Mouse (Mus musculus) heart, embryonic 11.5 days (tissue): ENCODE measurements at regions not wholly inside any gene's neighbourhood (a gene's known extent, or its start where the extent isn't known, plus 50 kb on each side); places are given as distances from the start of the nearest gene placed in this dataset.

Experiments
- ATAC-seq: fragments of 200-750 bp; cut with Nextera tagmentation; replicated peaks from 2 replicates; pipeline ENCODE4 v1.8.0; 2017; ENCODE audit warnings: moderate library complexity; ENCODE audit not compliant: insufficient number of reproducible peaks, low FRiP score, low TSS enrichment
- H3K27ac ChIP-seq: fragments of 300-500 bp; sonication (generic); 2 replicates; pipeline ENCODE4 v1.5.1; 2014; ENCODE audit warnings: mild to moderate bottlenecking, low read depth, low read length
- H3K27me3 ChIP-seq: fragments of 300-500 bp; sonication (generic); 2 replicates; pipeline ENCODE4 v1.6.1; 2014; ENCODE audit warnings: mild to moderate bottlenecking, low read length, mixed read lengths; ENCODE audit not compliant: control insufficient read depth, insufficient read depth
- H3K36me3 ChIP-seq: fragments of 300-500 bp; sonication (generic); 2 replicates; pipeline ENCODE4 v1.6.1; 2014; ENCODE audit warnings: mild to moderate bottlenecking, low read length, moderate library complexity, mixed read lengths; ENCODE audit not compliant: control insufficient read depth, insufficient read depth
- H3K4me1 ChIP-seq: fragments of 300-500 bp; sonication (generic); 2 replicates; pipeline ENCODE4 v1.6.1; 2014; ENCODE audit warnings: low read length; ENCODE audit not compliant: control insufficient read depth, insufficient read depth
- H3K4me2 ChIP-seq: fragments of 300-500 bp; sonication (generic); 2 replicates; pipeline ENCODE4 v1.6.1; 2014; ENCODE audit warnings: mild to moderate bottlenecking, moderate library complexity
- H3K4me3 ChIP-seq: fragments of 300-500 bp; sonication (generic); 2 replicates; pipeline ENCODE4 v1.5.1; 2014; ENCODE audit warnings: low read depth, low read length
- H3K9ac ChIP-seq: fragments of 300-500 bp; sonication (generic); 2 replicates; pipeline ENCODE4 v1.6.1; 2014; ENCODE audit warnings: mild to moderate bottlenecking, low read depth, low read length, moderate library complexity
- H3K9me3 ChIP-seq: fragments of 300-500 bp; sonication (generic); replicated peaks from 2 replicates; pipeline ENCODE4 v1.6.1; 2016; ENCODE audit warnings: low read length; ENCODE audit not compliant: control insufficient read depth
- WGBS: fragments of 180-500 bp; shearing (Covaris S2); extraction: QIAGEN DNeasy Blood & Tissue Kit; methylation state at CpG from one replicate; pipeline ENCODE4 v1.1.7; 2014; ENCODE audit not compliant: insufficient replicate concordance; 5-methylcytosine and 5-hydroxymethylcytosine counted together

DNA sequence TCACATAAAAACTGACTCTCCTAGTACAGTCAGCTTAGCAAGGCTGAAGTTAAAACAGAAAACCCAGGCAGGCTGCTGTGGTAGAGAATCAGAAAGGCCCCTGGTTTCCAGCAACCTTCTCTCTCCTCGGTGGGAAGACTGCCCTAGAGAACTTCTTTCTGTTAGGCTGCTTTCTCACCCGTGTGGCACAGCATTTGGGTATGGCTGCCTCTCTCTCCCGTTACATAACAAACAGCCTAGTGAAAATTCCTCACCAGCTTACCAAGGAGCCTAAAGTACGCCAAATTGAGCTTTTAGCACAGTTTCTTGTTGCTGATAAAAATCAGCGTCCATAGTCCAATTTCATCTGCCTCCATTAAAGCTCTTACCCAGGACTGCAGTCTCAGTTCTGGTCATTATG, 92.8 kb upstream of the Mkln1 start:
- H3K4me2 ChIP-seq: no peak overlapping the region
- no peak overlapping the region for H3K4me3 ChIP-seq
- H3K27ac ChIP-seq: no peak overlapping the region
- no peaks in the 10 kb centered on the region for H3K27me3 ChIP-seq
- no peaks in the 10 kb centered on the region for H3K9me3 ChIP-seq
- no peak for ATAC-seq
- no peaks in the 10 kb centered on the region for H3K36me3 ChIP-seq
- 65% methylated on average over 5 of the region's 5 CpGs for WGBS
- no peaks in the 10 kb centered on the region for H3K4me1 ChIP-seq
- H3K9ac ChIP-seq: no peak overlapping the region

DNA sequence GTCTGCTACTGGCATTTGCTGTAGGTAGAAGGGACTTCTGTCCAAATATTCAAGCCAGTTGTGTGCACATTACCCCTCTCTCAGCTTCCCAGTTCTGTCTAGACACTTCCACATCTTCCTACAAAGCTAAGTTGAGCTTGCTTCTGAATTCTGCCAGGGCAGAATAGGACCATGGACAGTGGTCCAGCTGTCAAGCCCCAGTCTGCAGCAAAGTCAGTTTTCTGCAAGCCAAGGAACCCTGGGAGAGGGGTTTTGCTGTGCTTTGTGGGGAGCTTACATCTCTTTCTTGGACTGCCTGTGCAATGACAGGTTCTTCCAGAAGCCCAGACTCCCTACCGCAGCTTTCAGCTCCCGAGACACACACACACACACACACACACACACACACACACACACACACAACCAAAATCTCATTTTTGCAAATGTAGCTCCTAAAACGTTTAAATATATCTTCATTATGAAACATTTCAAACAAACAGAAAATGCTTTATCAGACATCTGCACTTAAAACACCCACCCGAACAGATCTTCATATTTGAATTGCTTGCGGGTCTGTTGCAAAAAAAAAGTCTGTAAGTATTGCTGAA, 91.4 kb upstream of the Mkln1 start:
- Histone ChIP-seq H3K27me3 (no peaks in the 10 kb centered on the region), H3K4me3 (no peak overlapping the region), H3K9ac (no peak overlapping the region), H3K36me3 (no peaks in the 10 kb centered on the region), H3K4me2 (no peak overlapping the region), H3K27ac (no peak overlapping the region), H3K9me3 (no peaks in the 10 kb centered on the region), H3K4me1 (no peaks in the 10 kb centered on the region)
- ATAC-seq: no peak
- WGBS: 67% methylated on average over 5 of the region's 5 CpGs

DNA sequence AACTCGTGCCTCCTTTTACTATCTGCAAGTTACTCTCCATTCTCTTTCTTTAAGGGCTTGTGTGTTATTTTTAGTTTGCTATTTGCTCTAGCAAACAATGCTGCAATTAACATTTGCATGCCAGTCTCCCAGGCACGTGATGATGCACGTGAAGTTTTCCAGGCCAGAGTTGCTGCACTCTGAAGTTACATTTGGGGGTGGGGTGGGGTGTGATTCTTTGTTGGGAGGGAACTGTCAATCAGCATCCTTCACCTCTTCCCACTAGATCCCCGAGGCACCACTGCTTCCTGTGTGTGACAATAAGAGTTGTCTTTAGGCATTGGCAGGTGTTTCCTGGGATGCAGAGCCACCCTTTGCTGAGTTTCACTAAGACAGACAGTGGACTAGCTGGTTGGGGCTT, 90.6 kb upstream of the Mkln1 start:
- no peak overlapping the region for H3K27ac ChIP-seq
- H3K4me3 ChIP-seq: no peak overlapping the region
- H3K27me3 ChIP-seq: no peaks in the 10 kb centered on the region
- no peak overlapping the region for H3K4me2 ChIP-seq
- WGBS: 19% methylated on average over 4 of the region's 4 CpGs
- H3K4me1 ChIP-seq: no peaks in the 10 kb centered on the region
- no peaks in the 10 kb centered on the region for H3K36me3 ChIP-seq
- H3K9ac ChIP-seq: no peak overlapping the region
- H3K9me3 ChIP-seq: no peaks in the 10 kb centered on the region
- no peak for ATAC-seq

DNA sequence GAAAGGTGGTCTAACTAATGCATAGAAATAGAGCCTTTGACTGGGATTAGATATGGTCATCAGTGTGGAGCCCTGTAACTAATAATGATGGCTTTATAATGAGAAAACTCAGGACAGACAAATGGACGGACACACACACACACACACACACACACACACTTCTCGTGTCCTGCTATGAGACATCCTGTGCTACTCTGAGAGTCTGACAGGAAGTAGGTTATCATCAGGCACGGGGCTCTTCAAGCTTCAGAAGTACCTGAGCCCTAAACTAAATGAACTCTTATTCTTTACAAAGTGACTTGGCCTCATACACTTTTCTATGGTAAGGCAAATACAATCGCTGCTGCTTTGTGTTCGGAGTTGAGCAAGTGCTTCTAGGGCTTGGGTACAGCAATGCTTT, 87.9 kb upstream of the Mkln1 start:
- no peaks in the 10 kb centered on the region for H3K9me3 ChIP-seq
- no peak overlapping the region for H3K4me2 ChIP-seq
- no peak overlapping the region for H3K4me3 ChIP-seq
- H3K27ac ChIP-seq: no peak overlapping the region
- no peak overlapping the region for H3K9ac ChIP-seq
- H3K27me3 ChIP-seq: no peaks in the 10 kb centered on the region
- H3K4me1 ChIP-seq: no peaks in the 10 kb centered on the region
- WGBS: 72% methylated on average over 5 of the region's 5 CpGs
- H3K36me3 ChIP-seq: no peaks in the 10 kb centered on the region
- ATAC-seq: no peak

DNA sequence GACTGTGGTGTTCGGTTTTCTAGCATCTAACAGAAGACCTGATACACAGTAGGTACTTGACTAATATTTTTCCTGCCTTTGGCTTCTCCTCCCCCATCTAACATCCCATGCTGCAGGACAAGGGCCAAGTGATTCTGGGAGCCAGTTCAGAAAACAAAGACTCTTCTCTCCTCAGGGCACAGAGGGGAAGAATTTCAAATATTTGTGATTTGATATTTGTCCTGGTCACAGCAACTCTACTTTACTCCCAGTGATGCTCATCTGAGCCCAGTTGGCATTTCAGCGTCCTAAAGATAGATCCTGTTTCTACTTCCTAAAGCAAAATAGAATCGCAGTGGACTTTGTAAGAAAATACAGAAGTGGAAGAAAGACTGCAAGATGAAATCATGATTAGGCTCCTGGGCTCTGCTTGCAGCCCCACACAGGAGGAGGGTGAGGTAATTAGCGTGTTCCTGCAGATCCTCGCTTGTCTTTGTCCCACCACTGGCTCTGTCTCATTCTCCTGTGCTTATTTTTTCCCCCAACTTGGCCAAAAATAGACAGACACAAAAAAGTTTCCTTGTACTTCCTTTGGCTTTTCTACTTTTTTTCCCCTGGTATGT, 84.6 kb upstream of the Mkln1 start:
- Histone ChIP-seq H3K9me3 (no peaks in the 10 kb centered on the region), H3K4me3 (no peak overlapping the region), H3K27me3 (no peaks in the 10 kb centered on the region), H3K9ac (no peak overlapping the region), H3K27ac (no peak overlapping the region), H3K4me1 (peaks cover 7% of the 10 kb centered on the region; the same call in 1 of the 2 replicates), H3K4me2 (no peak overlapping the region), H3K36me3 (no peaks in the 10 kb centered on the region)
- ATAC-seq: no peak
- whole genome bisulfite sequencing: 61% methylated on average over 5 of the region's 5 CpGs

DNA sequence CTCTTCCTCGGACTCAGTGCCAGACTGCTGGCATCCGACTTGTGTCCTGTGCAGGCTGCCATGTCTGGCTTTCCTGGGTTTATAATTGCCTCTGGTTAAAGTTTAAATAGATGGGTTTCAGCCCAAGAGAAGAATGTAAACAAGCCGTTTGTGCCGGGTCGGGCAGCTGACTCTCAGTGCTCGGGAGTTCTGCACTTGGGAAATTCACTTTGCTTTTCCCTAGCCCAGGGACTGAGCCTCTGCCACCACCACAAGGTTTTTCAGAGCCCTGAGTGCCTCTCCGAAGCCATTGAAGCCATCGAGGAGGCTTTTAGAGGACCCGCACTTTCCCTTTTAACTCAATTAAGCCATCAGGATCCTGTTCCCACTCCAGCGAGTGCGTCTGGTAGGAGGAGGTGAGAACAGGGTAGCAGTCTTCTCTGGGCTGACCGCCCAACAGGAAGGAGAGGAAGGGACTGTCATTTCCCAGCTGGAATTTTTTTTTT, 80.8 kb upstream of the Mkln1 start:
- H3K4me1 ChIP-seq: peaks cover 7% of the 10 kb centered on the region; the same call in 1 of the 2 replicates
- H3K27ac ChIP-seq: no peak overlapping the region
- ATAC-seq: no peak
- H3K36me3 ChIP-seq: no peaks in the 10 kb centered on the region
- peak overlapping the region; percentile 27 for H3K4me3 ChIP-seq
- no peaks in the 10 kb centered on the region for H3K27me3 ChIP-seq
- WGBS: 5% methylated on average over 12 of the region's 12 CpGs
- 0 out of 2 replicates have a peak overlapping the region, but pooled peaks have one; percentile 6 for H3K9ac ChIP-seq
- no peaks in the 10 kb centered on the region for H3K9me3 ChIP-seq
- H3K4me2 ChIP-seq: peak overlapping the region; percentile 66

DNA sequence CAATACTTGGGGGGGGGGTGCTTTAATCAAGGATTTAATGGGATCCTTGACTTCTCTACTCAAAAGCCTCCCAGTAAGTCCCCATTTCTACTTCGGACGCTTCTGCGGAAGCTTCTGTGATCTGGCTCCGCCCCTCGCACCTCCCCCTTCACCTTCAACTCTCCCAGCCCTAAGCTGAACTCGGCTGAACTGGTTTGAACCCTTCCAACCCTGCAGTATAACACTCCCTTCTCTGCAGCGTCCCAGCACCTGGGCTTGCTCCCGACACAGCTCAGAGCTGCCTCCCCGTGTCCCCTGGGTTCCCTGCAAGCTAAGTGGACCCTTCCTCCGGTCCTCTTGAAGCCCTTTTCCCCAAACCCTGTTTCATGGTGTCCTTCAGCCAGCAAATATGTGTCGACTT, 80.0 kb upstream of the Mkln1 start:
- Histone ChIP-seq H3K27ac (no peak overlapping the region), H3K4me3 (peak overlapping the region; percentile 20; the same call in 1 of the 2 replicates), H3K4me2 (peak overlapping the region; percentile 66), H3K36me3 (no peaks in the 10 kb centered on the region), H3K9ac (no peak overlapping the region), H3K9me3 (no peaks in the 10 kb centered on the region), H3K4me1 (peaks cover 7% of the 10 kb centered on the region; the same call in 1 of the 2 replicates), H3K27me3 (no peaks in the 10 kb centered on the region)
- WGBS: 4% methylated on average over 11 of the region's 11 CpGs
- peak; percentile 63; the same call in 1 of the 2 replicates for ATAC-seq

DNA sequence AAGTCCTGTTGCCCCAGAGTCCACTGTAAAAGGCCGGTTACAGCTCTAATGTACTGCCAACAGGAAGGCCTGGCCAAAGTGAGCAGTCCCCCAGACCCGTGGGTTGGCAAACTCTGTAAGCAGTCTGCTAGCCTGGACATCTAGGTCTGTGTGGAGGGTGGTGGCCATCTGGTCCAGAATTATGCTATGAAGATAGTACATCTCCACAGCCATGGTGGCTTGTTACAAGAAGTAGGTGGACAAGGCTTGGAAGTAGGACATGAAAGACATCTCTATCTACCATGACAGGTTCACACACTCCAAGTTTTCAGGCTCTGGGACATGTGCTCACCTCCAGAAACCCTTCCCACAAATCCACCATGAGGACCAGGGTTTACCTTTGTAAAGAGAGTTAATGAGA, 79.1 kb upstream of the Mkln1 start:
- 70% methylated on average over 2 of the region's 2 CpGs for WGBS
- no peak for ATAC-seq
- Histone ChIP-seq H3K4me2 (no peak overlapping the region), H3K27me3 (no peaks in the 10 kb centered on the region), H3K27ac (no peak overlapping the region), H3K4me1 (peaks cover 7% of the 10 kb centered on the region; the same call in 1 of the 2 replicates), H3K4me3 (no peak overlapping the region), H3K9ac (no peak overlapping the region), H3K9me3 (no peaks in the 10 kb centered on the region), H3K36me3 (no peaks in the 10 kb centered on the region)
